In the genomic region with DNA sequence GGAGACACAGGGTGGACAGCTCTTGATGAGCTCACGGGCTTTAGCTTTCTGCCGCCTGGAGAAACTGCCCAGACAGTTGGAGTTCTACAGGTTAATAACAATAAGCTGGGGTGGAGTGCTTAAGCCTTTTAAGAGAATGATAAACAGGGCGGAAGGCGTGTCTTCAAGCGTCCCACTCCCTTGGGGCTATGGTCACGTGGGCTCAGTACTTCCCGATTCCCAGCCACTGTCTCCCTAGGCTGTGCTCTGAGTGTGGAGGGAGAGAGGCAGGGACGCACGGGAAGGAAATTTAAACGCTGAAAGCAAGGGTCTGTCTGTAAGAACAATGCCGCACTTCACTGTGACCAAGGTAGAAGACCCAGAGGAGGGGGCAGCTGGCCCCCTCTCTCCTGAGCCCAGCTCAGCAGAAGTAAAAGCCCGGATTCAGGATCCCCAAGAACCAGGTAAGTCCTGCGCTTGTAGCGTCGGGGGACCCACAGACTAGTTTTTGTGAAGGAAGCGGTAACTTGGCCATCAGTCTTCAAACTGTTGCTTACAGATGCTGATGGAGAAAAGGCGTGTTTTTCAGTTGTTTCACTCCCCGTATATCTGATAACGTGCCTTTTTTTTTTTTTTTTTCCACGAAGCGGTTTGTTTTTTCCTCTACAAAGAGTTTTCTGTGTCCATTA, we compare ENCODE assay signal across 8 mouse cellular contexts. TPM values are rescaled to one million over a fixed set of nuclear protein-coding genes. Genes with fewer than 3 reads are reported as not detected.
A peak's percentile ranks its signal among the peaks of the same experiment; 100 is the strongest.
DNase-seq lines count a peak whose midpoint lies in the region; ATAC-seq and TF ChIP-seq lines count a peak whose summit lies in the region.

No protein-coding gene starts in this region.

- H3K4me3 ChIP-seq in G1E (ENCODE audit: low read depth, low read length), result peak overlapping the region; percentile 72
- H3K4me3 ChIP-seq in hindbrain, embryonic 14.5 days (replicated peaks; ENCODE audit: low read length), result peak overlapping the region; percentile 35
- peak overlapping the region; percentile 47 for H3K4me3 ChIP-seq in liver, adult 2 months (ENCODE audit: insufficient read depth, low read depth, low read length)
- peak overlapping the region; percentile 39 for H3K4me3 ChIP-seq in midbrain, postnatal 0 days (ENCODE audit: low read depth, low read length)

- H3K27ac ChIP-seq in hindbrain, embryonic 14.5 days, result no peak overlapping the region
- 0 out of 2 replicates have a peak overlapping the region, but pooled peaks have one; percentile 15 for H3K27ac ChIP-seq in liver, adult 2 months (replicated peaks; ENCODE audit: insufficient read depth, low read depth, low read length)
- no peak overlapping the region for H3K27ac ChIP-seq in midbrain, postnatal 0 days (ENCODE audit: low read depth, low read length)

- peak overlapping the region; percentile 81 for H3K4me2 ChIP-seq in hindbrain, embryonic 14.5 days (replicated peaks)
- H3K4me2 ChIP-seq in midbrain, postnatal 0 days (ENCODE audit: low read depth, low read length, poor library complexity, severe bottlenecking), result peak overlapping the region; percentile 74

- H3K79me2 ChIP-seq in liver, adult 2 months (ENCODE audit: control insufficient read depth, insufficient read depth, low read length), result peaks cover 2% of the 10 kb centered on the region; the same call in 1 of the 2 replicates

- no peak for TF ChIP-seq CTCF in G1E (IDR thresholded peaks at IDR 0.05; ENCODE audit: low read depth, low read length)
- TF ChIP-seq CTCF in liver, adult 2 months (IDR thresholded peaks at IDR 0.05; ENCODE audit: low read depth, low read length), result no peak
- TF ChIP-seq CTCF in midbrain, postnatal 0 days (IDR thresholded peaks at IDR 0.05), result no peak

- H3K9me3 ChIP-seq in G1E (replicated peaks), result no peaks in the 10 kb centered on the region
- no peaks in the 10 kb centered on the region for H3K9me3 ChIP-seq in hindbrain, embryonic 14.5 days (ENCODE audit: control insufficient read depth, low read length)
- no peaks in the 10 kb centered on the region for H3K9me3 ChIP-seq in midbrain, postnatal 0 days (ENCODE audit: low read length)

- peak overlapping the region; percentile 65 for H3K9ac ChIP-seq in hindbrain, embryonic 14.5 days
- peak overlapping the region; percentile 51 for H3K9ac ChIP-seq in liver, adult 2 months (ENCODE audit: low read depth, low read length)
- H3K9ac ChIP-seq in midbrain, postnatal 0 days (replicated peaks; ENCODE audit: low read length, poor library complexity, severe bottlenecking), result peak overlapping the region; percentile 50; the same call in 1 of the 2 replicates

- ATAC-seq in G1E (ENCODE audit: extremely low read depth, insufficient number of reproducible peaks, low FRiP score, poor library complexity, severe bottlenecking), result peak; percentile 81
- ATAC-seq in hindbrain, embryonic 14.5 days (ENCODE audit: low FRiP score), result peak; percentile 87
- peak; percentile 62; the same call in 1 of the 2 replicates for ATAC-seq in midbrain, postnatal 0 days (ENCODE audit: low FRiP score)

- peak; percentile 24 for DNase-seq in G1E (ENCODE audit: low spot score)
- peak; percentile 74 to 76 for DNase-seq in adrenal gland, postnatal 36 days
- DNase-seq in forelimb bud, embryonic 11.5 days (ENCODE audit: low read depth, low spot score), result peak; percentile 41
- peak; percentile 68 for DNase-seq in hindbrain, embryonic 14.5 days (ENCODE audit: low spot score)
- DNase-seq in liver, adult 2 months (ENCODE audit: extremely low read depth, low read depth, low spot score), result peak; percentile 64
- peak; percentile 70 for DNase-seq in midbrain, postnatal 0 days (ENCODE audit: low spot score)
- peak; percentile 61 for DNase-seq in yolk sac, embryonic 10.5 days (ENCODE audit: low spot score)
- DNase-seq in B cell, adult 2 months, result no peak

- 2% methylated on average over 21 of the region's 21 CpGs for WGBS in hindbrain, embryonic 14.5 days
- 6% methylated on average over 21 of the region's 21 CpGs for WGBS in liver, adult 2 months
- WGBS in midbrain, postnatal 0 days, result 1% methylated on average over 21 of the region's 21 CpGs

- no peak for TF ChIP-seq POLR2A in liver, adult 2 months (IDR thresholded peaks at IDR 0.05; ENCODE audit: extremely low read depth, insufficient read depth, low read length)

- H3K4me1 ChIP-seq in G1E (ENCODE audit: insufficient read depth, low read depth, low read length), result peaks cover 11% of the 10 kb centered on the region
- H3K4me1 ChIP-seq in hindbrain, embryonic 14.5 days (replicated peaks; ENCODE audit: control insufficient read depth, insufficient read depth, low read length), result peaks cover 10% of the 10 kb centered on the region
- H3K4me1 ChIP-seq in liver, adult 2 months (ENCODE audit: control insufficient read depth, insufficient read depth, low read length), result peaks cover 6% of the 10 kb centered on the region; the same call in 1 of the 2 replicates
- H3K4me1 ChIP-seq in midbrain, postnatal 0 days (ENCODE audit: insufficient read depth, low read length), result peaks cover 8% of the 10 kb centered on the region; the same call in 1 of the 2 replicates

- H3K27me3 ChIP-seq in G1E (ENCODE audit: insufficient read depth, low read length), result no peaks in the 10 kb centered on the region
- H3K27me3 ChIP-seq in hindbrain, embryonic 14.5 days (ENCODE audit: control insufficient read depth, insufficient read depth, low read length), result no peaks in the 10 kb centered on the region
- H3K27me3 ChIP-seq in liver, adult 2 months (ENCODE audit: control insufficient read depth, insufficient read depth, low read length), result no peaks in the 10 kb centered on the region
- H3K27me3 ChIP-seq in midbrain, postnatal 0 days (ENCODE audit: insufficient read depth, low read length), result no peaks in the 10 kb centered on the region

- no peaks in the 10 kb centered on the region for H3K36me3 ChIP-seq in G1E (replicated peaks)
- no peaks in the 10 kb centered on the region for H3K36me3 ChIP-seq in hindbrain, embryonic 14.5 days (replicated peaks; ENCODE audit: control insufficient read depth, insufficient read depth)
- H3K36me3 ChIP-seq in liver, adult 2 months (ENCODE audit: control insufficient read depth, insufficient read depth, low read length), result no peaks in the 10 kb centered on the region
- H3K36me3 ChIP-seq in midbrain, postnatal 0 days (ENCODE audit: insufficient read depth, low read length), result no peaks in the 10 kb centered on the region

RNA-seq across cellular contexts. Expression of a gene that starts 18.4 kb away (rescaled TPM):
- total RNA-seq in G1E (2014; fragmentation: Nextera tagmentation) (not detected in 2 replicates), G1E (2017) (0.16 and 0.64 TPM in 2 replicates)
- polyA plus RNA-seq in G1E (2012), result not detected in 2 replicates
- under 1 TPM in 1 of 2 experiments, not detected in 1; 0.26 TPM for total RNA-seq in adrenal gland, postnatal 36 days (2021)
- not detected in 2 replicates for polyA plus RNA-seq in hindbrain, embryonic 14.5 days (2014; fragmentation: Nextera tagmentation; extraction: Ambion mirVana)
- total RNA-seq in liver, adult 2 months (2014; rRNA removed), result not detected in 2 replicates
- polyA plus RNA-seq in liver, adult 2 months (2012; rRNA removed), result not detected in 2 replicates
- 2.3 and 2.5 TPM in 2 replicates for total RNA-seq in midbrain, postnatal 0 days (2014; rRNA removed)
- polyA plus RNA-seq in midbrain, postnatal 0 days (2015; fragmentation: Nextera tagmentation; extraction: Ambion mirVana), result not detected in 2 replicates

RNA-seq across cellular contexts. Expression of a gene that starts 18.9 kb away (rescaled TPM):
- total RNA-seq in G1E (2014; fragmentation: Nextera tagmentation) (55.2 and 55.9 TPM in 2 replicates), G1E (2017) (46.6 and 50.5 TPM in 2 replicates)
- 3.3 and 4.2 TPM in 2 replicates for polyA plus RNA-seq in G1E (2012)
- total RNA-seq in adrenal gland, postnatal 36 days (2021), result 10 to 100 TPM; 32.1 to 36.1 TPM
- polyA plus RNA-seq in hindbrain, embryonic 14.5 days (2014; fragmentation: Nextera tagmentation; extraction: Ambion mirVana), result 25.6 and 25.7 TPM in 2 replicates
- total RNA-seq in liver, adult 2 months (2014; rRNA removed), result 12.9 and 14.8 TPM in 2 replicates
- polyA plus RNA-seq in liver, adult 2 months (2012; rRNA removed), result 4.0 and 5.2 TPM in 2 replicates
- 69.7 and 81.6 TPM in 2 replicates for total RNA-seq in midbrain, postnatal 0 days (2014; rRNA removed)
- 13.3 and 14.1 TPM in 2 replicates for polyA plus RNA-seq in midbrain, postnatal 0 days (2015; fragmentation: Nextera tagmentation; extraction: Ambion mirVana)

RNA-seq across cellular contexts. Expression of a gene that starts 22.8 kb away (rescaled TPM):
- total RNA-seq in G1E (2014; fragmentation: Nextera tagmentation), result 53.1 and 66.1 TPM in 2 replicates
- total RNA-seq in G1E (2017), result 240 and 329 TPM in 2 replicates
- polyA plus RNA-seq in G1E (2012), result 34.4 and 34.5 TPM in 2 replicates
- total RNA-seq in adrenal gland, postnatal 36 days (2021), result 100 to 1,000 TPM; 112 to 150 TPM
- 169 and 177 TPM in 2 replicates for polyA plus RNA-seq in hindbrain, embryonic 14.5 days (2014; fragmentation: Nextera tagmentation; extraction: Ambion mirVana)
- total RNA-seq in liver, adult 2 months (2014; rRNA removed), result 71.2 and 82.6 TPM in 2 replicates
- 61.7 and 67.8 TPM in 2 replicates for polyA plus RNA-seq in liver, adult 2 months (2012; rRNA removed)
- total RNA-seq in midbrain, postnatal 0 days (2014; rRNA removed), result 75.7 and 111 TPM in 2 replicates
- polyA plus RNA-seq in midbrain, postnatal 0 days (2015; fragmentation: Nextera tagmentation; extraction: Ambion mirVana), result 151 and 158 TPM in 2 replicates

RNA-seq across cellular contexts. Expression of a gene that starts 25.4 kb away (rescaled TPM):
- total RNA-seq in G1E (2014; fragmentation: Nextera tagmentation) (not detected in 2 replicates), G1E (2017) (0.11 and 0.17 TPM in 2 replicates)
- polyA plus RNA-seq in G1E (2012), result 0.04 TPM in 1 of 2 replicates, not detected in the other
- total RNA-seq in adrenal gland, postnatal 36 days (2021), result not detected
- not detected in 2 replicates for polyA plus RNA-seq in hindbrain, embryonic 14.5 days (2014; fragmentation: Nextera tagmentation; extraction: Ambion mirVana)
- total RNA-seq in liver, adult 2 months (2014; rRNA removed), result not detected in 2 replicates
- not detected in 2 replicates for polyA plus RNA-seq in liver, adult 2 months (2012; rRNA removed)
- total RNA-seq in midbrain, postnatal 0 days (2014; rRNA removed), result not detected in 2 replicates
- 0.06 and 0.09 TPM in 2 replicates for polyA plus RNA-seq in midbrain, postnatal 0 days (2015; fragmentation: Nextera tagmentation; extraction: Ambion mirVana)

RNA-seq across cellular contexts. Expression of a gene that starts 45.2 kb away (rescaled TPM):
- total RNA-seq in G1E (2014; fragmentation: Nextera tagmentation) (20.2 and 24.4 TPM in 2 replicates), G1E (2017) (2.4 and 3.0 TPM in 2 replicates)
- 52.9 and 54.2 TPM in 2 replicates for polyA plus RNA-seq in G1E (2012)
- total RNA-seq in adrenal gland, postnatal 36 days (2021), result 1 to 10 TPM; 2.8 to 5.9 TPM
- 22.0 and 23.1 TPM in 2 replicates for polyA plus RNA-seq in hindbrain, embryonic 14.5 days (2014; fragmentation: Nextera tagmentation; extraction: Ambion mirVana)
- 0.09 and 0.67 TPM in 2 replicates for total RNA-seq in liver, adult 2 months (2014; rRNA removed)
- polyA plus RNA-seq in liver, adult 2 months (2012; rRNA removed), result 2.2 and 2.4 TPM in 2 replicates
- total RNA-seq in midbrain, postnatal 0 days (2014; rRNA removed), result 23.3 and 37.2 TPM in 2 replicates
- 20.2 and 21.6 TPM in 2 replicates for polyA plus RNA-seq in midbrain, postnatal 0 days (2015; fragmentation: Nextera tagmentation; extraction: Ambion mirVana)

Comparison
In these comparisons a context has a peak if more than half of its experiments do, and no peak if none do; other contexts are left out.
1. DNase-seq: peak in G1E (single experiment), adrenal gland, postnatal 36 days (2 of 2), forelimb bud, embryonic 11.5 days (single experiment), hindbrain, embryonic 14.5 days (single experiment), liver, adult 2 months (single experiment), midbrain, postnatal 0 days (single experiment) and yolk sac, embryonic 10.5 days (single experiment); none in B cell, adult 2 months (0 of 2).
2. Peak in every context shown above with its lines, with median percentiles within 50 percentile points of each other: ATAC-seq, H3K4me3 ChIP-seq and H3K9ac ChIP-seq.